12 mouse cellular contexts compared by ENCODE assay signal in genomic region chr16:52081756-52082155, GRCm38 (mm10). TPM values are rescaled to one million over a fixed set of nuclear protein-coding genes. Genes with fewer than 3 reads are reported as not detected.
A peak's percentile ranks its signal among the peaks of the same experiment; 100 is the strongest.
DNase-seq lines count a peak whose midpoint lies in the region; ATAC-seq and TF ChIP-seq lines count a peak whose summit lies in the region.
"Had no signal": no experiment of that assay in that cellular context is flagged by ENCODE, and none has a peak within 500 bp of the region (broad histone marks: within the 10 kb centered on the region; RNA-seq: fewer than 3 reads in every experiment).

No protein-coding gene starts in this region.

- no peak overlapping the region for H3K4me3 ChIP-seq in heart, embryonic 16.5 days (ENCODE audit: low read length)
- H3K4me3 ChIP-seq in heart, embryonic 12.5 days, result no peak overlapping the region
- H3K4me3 ChIP-seq in thymus, adult 2 months (ENCODE audit: control insufficient read depth, insufficient read depth, low read length), result no peak overlapping the region
- H3K4me3 ChIP-seq in liver, embryonic 16.5 days (ENCODE audit: low read depth, low read length), result no peak overlapping the region
- H3K4me3 ChIP-seq: forebrain, embryonic 10.5 days; hindbrain, embryonic 12.5 days had no signal

- DNase-seq in thymus, adult 2 months, result peak; percentile 36
- DNase-seq in thymus, postnatal 4 days, result no peak
- no peak for DNase-seq in cerebellum, adult 9-10 months
- no peak for DNase-seq in gastrocnemius, postnatal 25 days
- DNase-seq in left cerebral cortex, adult 18-20 months (ENCODE audit: low spot score in 2 of 2), result no peak
- DNase-seq: embryo, embryonic 11 days; gastrocnemius, postnatal 36 days had no signal

- TF ChIP-seq POLR2A in thymus, adult 2 months (IDR thresholded peaks at IDR 0.05; ENCODE audit: control insufficient read depth, extremely low read depth, insufficient read depth, low read length, poor library complexity), result no peak

- no peak overlapping the region for H3K9ac ChIP-seq in heart, embryonic 16.5 days (ENCODE audit: low read length)
- no peak overlapping the region for H3K9ac ChIP-seq in heart, embryonic 12.5 days
- H3K9ac ChIP-seq in liver, embryonic 16.5 days (ENCODE audit: low read depth, low read length), result no peak overlapping the region
- H3K9ac ChIP-seq: hindbrain, embryonic 12.5 days had no signal

- peaks cover 44% of the 10 kb centered on the region for H3K4me1 ChIP-seq in heart, embryonic 16.5 days (ENCODE audit: control insufficient read depth, insufficient read depth, low read length)
- peaks cover 42% of the 10 kb centered on the region for H3K4me1 ChIP-seq in heart, embryonic 12.5 days (replicated peaks)
- H3K4me1 ChIP-seq in thymus, adult 2 months (replicated peaks; ENCODE audit: control insufficient read depth, insufficient read depth, low read length), result peaks cover 12% of the 10 kb centered on the region
- peaks cover 21% of the 10 kb centered on the region for H3K4me1 ChIP-seq in liver, embryonic 16.5 days (ENCODE audit: control insufficient read depth, low read depth, low read length)
- H3K4me1 ChIP-seq: hindbrain, embryonic 12.5 days had no signal

- peak overlapping the region; percentile 26; the same call in 1 of the 2 replicates for H3K4me2 ChIP-seq in heart, embryonic 16.5 days (ENCODE audit: low read depth, low read length)
- H3K4me2 ChIP-seq in heart, embryonic 12.5 days, result no peak overlapping the region
- peak overlapping the region; percentile 24; the same call in 1 of the 2 replicates for H3K4me2 ChIP-seq in liver, embryonic 16.5 days (ENCODE audit: low read depth, low read length)
- H3K4me2 ChIP-seq: hindbrain, embryonic 12.5 days had no signal

- no peaks in the 10 kb centered on the region for H3K9me3 ChIP-seq in heart, embryonic 16.5 days (replicated peaks; ENCODE audit: control insufficient read depth, low read length)
- no peaks in the 10 kb centered on the region for H3K9me3 ChIP-seq in heart, embryonic 12.5 days (replicated peaks)
- no peaks in the 10 kb centered on the region for H3K9me3 ChIP-seq in liver, embryonic 16.5 days (replicated peaks; ENCODE audit: control insufficient read depth, low read length)
- H3K9me3 ChIP-seq: forebrain, embryonic 10.5 days; hindbrain, embryonic 12.5 days had no signal

- 17% methylated on average over 3 of the region's 3 CpGs for WGBS in heart, embryonic 16.5 days
- 6% methylated on average over 3 of the region's 3 CpGs for WGBS in heart, embryonic 12.5 days
- 2% methylated on average over 3 of the region's 3 CpGs for WGBS in thymus, adult 2 months
- WGBS in liver, embryonic 16.5 days (ENCODE audit: insufficient replicate concordance), result 2% methylated on average over 3 of the region's 3 CpGs

- H3K27me3 ChIP-seq in heart, embryonic 16.5 days (ENCODE audit: control insufficient read depth, insufficient read depth, low read length), result no peaks in the 10 kb centered on the region
- H3K27me3 ChIP-seq in heart, embryonic 12.5 days (replicated peaks), result no peaks in the 10 kb centered on the region
- H3K27me3 ChIP-seq in thymus, adult 2 months (ENCODE audit: control insufficient read depth, insufficient read depth, low read length), result no peaks in the 10 kb centered on the region
- H3K27me3 ChIP-seq in liver, embryonic 16.5 days (ENCODE audit: control insufficient read depth, insufficient read depth, low read depth, low read length), result no peaks in the 10 kb centered on the region
- H3K27me3 ChIP-seq: hindbrain, embryonic 12.5 days had no signal

- no peak for ATAC-seq in heart, embryonic 16.5 days (replicated peaks; ENCODE audit: extremely low read depth, insufficient read depth, low FRiP score)
- ATAC-seq in heart, embryonic 12.5 days (ENCODE audit: insufficient number of reproducible peaks, low FRiP score), result no peak
- no peak for ATAC-seq in liver, embryonic 16.5 days (ENCODE audit: low read depth)

- no peak for TF ChIP-seq CTCF in thymus, adult 2 months (IDR thresholded peaks at IDR 0.05; ENCODE audit: borderline replicate concordance, control insufficient read depth, extremely low read depth, insufficient read depth, low read length, poor library complexity)

- 0 out of 2 replicates have a peak overlapping the region, but pooled peaks have one; percentile 10 for H3K27ac ChIP-seq in heart, embryonic 16.5 days (ENCODE audit: low read length)
- H3K27ac ChIP-seq in heart, embryonic 12.5 days (ENCODE audit: poor library complexity, severe bottlenecking), result no peak overlapping the region
- no peak overlapping the region for H3K27ac ChIP-seq in thymus, adult 2 months (ENCODE audit: control insufficient read depth, insufficient read depth, low read length)
- H3K27ac ChIP-seq in liver, embryonic 16.5 days (ENCODE audit: low read length), result no peak overlapping the region
- H3K27ac ChIP-seq: forebrain, embryonic 10.5 days; hindbrain, embryonic 12.5 days had no signal

- no peaks in the 10 kb centered on the region for H3K36me3 ChIP-seq in heart, embryonic 16.5 days (ENCODE audit: control insufficient read depth, insufficient read depth)
- no peaks in the 10 kb centered on the region for H3K36me3 ChIP-seq in heart, embryonic 12.5 days
- no peaks in the 10 kb centered on the region for H3K36me3 ChIP-seq in thymus, adult 2 months (ENCODE audit: control insufficient read depth, insufficient read depth, low read length)
- no peaks in the 10 kb centered on the region for H3K36me3 ChIP-seq in liver, embryonic 16.5 days (ENCODE audit: control insufficient read depth, insufficient read depth)
- H3K36me3 ChIP-seq: hindbrain, embryonic 12.5 days had no signal

RNA-seq across cellular contexts. Expression of gene Cblb, which starts 50.7 kb away (rescaled TPM):
- polyA plus RNA-seq in heart, embryonic 16.5 days (2015; fragmentation: Nextera tagmentation; extraction: Ambion mirVana), result 10.5 and 12.0 TPM in 2 replicates
- polyA plus RNA-seq in heart, embryonic 12.5 days (2016; fragmentation: Nextera tagmentation; extraction: Ambion mirVana), result 15.4 and 15.9 TPM in 2 replicates
- 22.8 TPM in 2 replicates for polyA plus RNA-seq in thymus, adult 2 months (2012; rRNA removed)
- 1.8 and 2.6 TPM in 2 replicates for polyA plus RNA-seq in liver, embryonic 16.5 days (2015; fragmentation: Nextera tagmentation; extraction: Ambion mirVana)
- 10 to 100 TPM; 11.5 to 14.8 TPM for total RNA-seq in gastrocnemius, postnatal 25 days (2021)
- total RNA-seq in left cerebral cortex, adult 18-20 months (2021), result 10 to 100 TPM; 18.6 to 19.4 TPM
